Mouse (Mus musculus) heart, embryonic 15.5 days (tissue): ENCODE results near the gene Dlx3. TPM values are rescaled to one million over a fixed set of nuclear protein-coding genes. Genes with fewer than 3 reads are reported as not detected.

Experiments used
- ATAC-seq: fragments of 200-750 bp; cut with Nextera tagmentation; replicated peaks from 2 replicates; pipeline ENCODE4 v1.8.0; 2017; ENCODE audit warnings: low read depth, moderate TSS enrichment; ENCODE audit not compliant: insufficient number of reproducible peaks, insufficient read depth, low FRiP score
- H3K27ac ChIP-seq: fragments of 300-500 bp; sonication (generic); 2 replicates; pipeline ENCODE4 v1.5.1; 2015; ENCODE audit warnings: mild to moderate bottlenecking, inconsistent platforms
- H3K27me3 ChIP-seq: fragments of 300-500 bp; sonication (generic); 2 replicates; pipeline ENCODE4 v1.6.1; 2015; ENCODE audit warnings: inconsistent platforms
- H3K36me3 ChIP-seq: fragments of 300-500 bp; sonication (generic); 2 replicates; pipeline ENCODE4 v1.6.1; 2015; ENCODE audit warnings: mild to moderate bottlenecking, inconsistent platforms
- H3K4me1 ChIP-seq: fragments of 300-500 bp; sonication (generic); replicated peaks from 2 replicates; pipeline ENCODE4 v1.6.1; 2015; ENCODE audit warnings: inconsistent platforms
- H3K4me2 ChIP-seq: fragments of 300-500 bp; sonication (generic); 2 replicates; pipeline ENCODE4 v1.6.1; 2015; ENCODE audit warnings: inconsistent platforms, mild to moderate bottlenecking, moderate library complexity
- H3K4me3 ChIP-seq: fragments of 300-500 bp; sonication (generic); 2 replicates; pipeline ENCODE4 v1.5.1; 2015; ENCODE audit warnings: mild to moderate bottlenecking, inconsistent platforms
- H3K9ac ChIP-seq: fragments of 300-500 bp; sonication (generic); 2 replicates; pipeline ENCODE4 v1.6.1; 2015; ENCODE audit warnings: mild to moderate bottlenecking, inconsistent platforms
- H3K9me3 ChIP-seq: fragments of 300-500 bp; sonication (generic); replicated peaks from 2 replicates; pipeline ENCODE4 v1.6.1; 2016; ENCODE audit warnings: inconsistent platforms
- WGBS: fragments of 180-500 bp; shearing (Covaris S2); methylation state at CpG from one replicate; pipeline ENCODE4 v1.1.7; 2015; ENCODE audit warnings: mixed read lengths; 5-methylcytosine and 5-hydroxymethylcytosine counted together
- polyA plus RNA-seq: library from polyadenylated mRNA; unstranded; fragments of >200 nt; fragmentation: Nextera tagmentation; extraction: Ambion mirVana; gene quantifications from 2 replicates; pipeline ENCODE4 v1.2.1, GENCODE M21; 2015

The Dlx3 gene
- polyA plus RNA-seq, 1 experiment from 2014 or later: 0.08 TPM

DNA sequence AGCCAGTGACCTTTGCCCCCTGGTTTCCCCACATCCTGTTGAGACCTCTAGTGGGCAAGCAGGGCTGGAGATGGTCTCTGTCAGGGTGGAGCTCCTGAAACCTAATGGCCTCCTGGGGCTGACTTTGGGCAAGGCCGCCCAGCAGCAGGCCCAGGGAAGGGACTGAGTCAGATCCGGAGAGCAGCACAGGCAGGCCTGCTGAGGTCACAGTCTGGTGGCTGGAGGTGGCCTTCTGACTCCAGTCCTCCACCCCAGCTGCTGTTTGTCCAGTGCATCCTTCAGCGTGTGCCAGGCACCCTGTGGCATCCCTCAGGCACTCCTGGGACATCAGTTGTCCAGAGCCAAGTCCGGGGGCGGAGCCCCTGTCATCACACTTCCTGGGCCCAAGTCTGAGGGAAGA, 45.9 kb downstream of the Dlx3 start:
- ATAC-seq: no peak
- no peak overlapping the region for H3K9ac ChIP-seq
- no peaks in the 10 kb centered on the region for H3K4me1 ChIP-seq
- no peak overlapping the region for H3K4me2 ChIP-seq
- H3K27me3 ChIP-seq: peaks cover 22% of the 10 kb centered on the region; the same call in 1 of the 2 replicates
- H3K36me3 ChIP-seq: no peaks in the 10 kb centered on the region
- H3K27ac ChIP-seq: no peak overlapping the region
- no peaks in the 10 kb centered on the region for H3K9me3 ChIP-seq
- H3K4me3 ChIP-seq: no peak overlapping the region
- 67% methylated on average over 5 of the region's 5 CpGs for WGBS

Other genes with a start within 250 kb of the Dlx3 start
- 825 and 1,122 TPM in 2 replicates for gene Col1a1, start 183.9 kb upstream of the Dlx3 start, polyA plus RNA-seq
- 0.15 and 0.22 TPM in 2 replicates for gene Hils1, start 152.5 kb upstream of the Dlx3 start, polyA plus RNA-seq
- gene Sgca, start 143.8 kb upstream of the Dlx3 start, polyA plus RNA-seq: 22.1 and 24.7 TPM in 2 replicates
- gene Ppp1r9b, start 129.1 kb upstream of the Dlx3 start, polyA plus RNA-seq: 5.0 and 6.6 TPM in 2 replicates
- gene Samd14, start 110.2 kb upstream of the Dlx3 start, polyA plus RNA-seq: 8.0 and 13.2 TPM in 2 replicates
- gene Pdk2, start 78.8 kb upstream of the Dlx3 start, polyA plus RNA-seq: 114 and 117 TPM in 2 replicates
- 9.7 and 12.9 TPM in 2 replicates for gene Itga3, start 43.3 kb upstream of the Dlx3 start, polyA plus RNA-seq
- 0.08 and 0.10 TPM in 2 replicates for gene Dlx4, start 26.1 kb downstream of the Dlx3 start, polyA plus RNA-seq
- gene Tac4, start 141.4 kb downstream of the Dlx3 start, polyA plus RNA-seq: not detected in 2 replicates
- gene Kat7, start 190.1 kb downstream of the Dlx3 start, polyA plus RNA-seq: 43.3 and 51.3 TPM in 2 replicates
- 4.1 and 6.8 TPM in 2 replicates for gene Fam117a, start 216.9 kb downstream of the Dlx3 start, polyA plus RNA-seq